Mouse (Mus musculus): ENCODE results near the gene Arhgap28.

The Arhgap28 gene

GRCm38 (mm10) chr17:67988920-67989621 is 14.8 kb downstream of the Arhgap28 start:
- no peak for DNase-seq

- no peak for DNase-seq
These were observed 18.4 kb downstream of the Arhgap28 start for GRCm38 (mm10) chr17:67985532-67985931.

GRCm38 (mm10) chr17:67980573-67980972 is 23.3 kb downstream of the Arhgap28 start:
- no peak for DNase-seq

GRCm38 (mm10) chr17:67979248-67979647 is 24.7 kb downstream of the Arhgap28 start:
- DNase-seq, result no peak

- no peak for DNase-seq
These were observed 25.1 kb downstream of the Arhgap28 start for GRCm38 (mm10) chr17:67978786-67979185.

GRCm38 (mm10) chr17:67976465-67976864 is 27.5 kb downstream of the Arhgap28 start:
- no peak for DNase-seq

- no peak for DNase-seq
These were observed 27.9 kb downstream of the Arhgap28 start for GRCm38 (mm10) chr17:67976027-67976426.

GRCm38 (mm10) chr17:67974679-67975078 is 29.2 kb downstream of the Arhgap28 start:
- no peak for DNase-seq

- no peak for DNase-seq
These were observed 36.9 kb downstream of the Arhgap28 start for GRCm38 (mm10) chr17:67966853-67967540.

- no peak for DNase-seq
These were observed 41.1 kb downstream of the Arhgap28 start for GRCm38 (mm10) chr17:67962858-67963257.

- DNase-seq, result peak; percentile 38
These were observed 41.9 kb downstream of the Arhgap28 start for GRCm38 (mm10) chr17:67962020-67962419.

GRCm38 (mm10) chr17:67958909-67959308 is 45.0 kb downstream of the Arhgap28 start:
- DNase-seq, result no peak

GRCm38 (mm10) chr17:67957603-67958002 is 46.3 kb downstream of the Arhgap28 start:
- no peak for DNase-seq

- no peak for DNase-seq
These were observed 47.8 kb downstream of the Arhgap28 start for GRCm38 (mm10) chr17:67955876-67956690.

GRCm38 (mm10) chr17:67954961-67955360 is 49.0 kb downstream of the Arhgap28 start:
- DNase-seq, result no peak

- DNase-seq, result no peak
These were observed 53.3 kb downstream of the Arhgap28 start for GRCm38 (mm10) chr17:67950523-67951213.

GRCm38 (mm10) chr17:67948601-67949000 is 55.3 kb downstream of the Arhgap28 start:
- DNase-seq, result no peak

- no peak for DNase-seq
These were observed 58.5 kb downstream of the Arhgap28 start for GRCm38 (mm10) chr17:67945453-67945852.

- DNase-seq, result no peak
These were observed 59.7 kb downstream of the Arhgap28 start for GRCm38 (mm10) chr17:67944256-67944655.

- DNase-seq, result no peak
These were observed 62.9 kb downstream of the Arhgap28 start for GRCm38 (mm10) chr17:67941026-67941425.

GRCm38 (mm10) chr17:67937050-67937449 is 66.9 kb downstream of the Arhgap28 start:
- no peak for DNase-seq

- no peak for DNase-seq
These were observed 68.4 kb downstream of the Arhgap28 start for GRCm38 (mm10) chr17:67935556-67935955.

GRCm38 (mm10) chr17:67931396-67931795 is 72.5 kb downstream of the Arhgap28 start:
- DNase-seq, result no peak

Data from cerebellum, adult 8-10 months (tissue).